Mouse (Mus musculus) lung, adult 18-20 months (tissue): ENCODE measurements around the gene Nyap1.
A peak's percentile ranks its signal among the peaks of the same experiment; 100 is the strongest.
"Not testable (repeated sequence)": the region's sequence is repeated elsewhere in the genome, so short reads cannot be mapped to it uniquely, and the experiment has no call there.

ENCODE experiments used
- DNase-seq, 2 experiments: peaks; one replicate each; pipeline ENCODE4 v3.0.0; 2022; ENCODE audit warnings: mixed read lengths in 2 of 2

Gene Nyap1

GRCm38 (mm10) chr5:137766270-137766669 is 24.9 kb upstream of the Nyap1 start:
- no peak for DNase-seq

DNA sequence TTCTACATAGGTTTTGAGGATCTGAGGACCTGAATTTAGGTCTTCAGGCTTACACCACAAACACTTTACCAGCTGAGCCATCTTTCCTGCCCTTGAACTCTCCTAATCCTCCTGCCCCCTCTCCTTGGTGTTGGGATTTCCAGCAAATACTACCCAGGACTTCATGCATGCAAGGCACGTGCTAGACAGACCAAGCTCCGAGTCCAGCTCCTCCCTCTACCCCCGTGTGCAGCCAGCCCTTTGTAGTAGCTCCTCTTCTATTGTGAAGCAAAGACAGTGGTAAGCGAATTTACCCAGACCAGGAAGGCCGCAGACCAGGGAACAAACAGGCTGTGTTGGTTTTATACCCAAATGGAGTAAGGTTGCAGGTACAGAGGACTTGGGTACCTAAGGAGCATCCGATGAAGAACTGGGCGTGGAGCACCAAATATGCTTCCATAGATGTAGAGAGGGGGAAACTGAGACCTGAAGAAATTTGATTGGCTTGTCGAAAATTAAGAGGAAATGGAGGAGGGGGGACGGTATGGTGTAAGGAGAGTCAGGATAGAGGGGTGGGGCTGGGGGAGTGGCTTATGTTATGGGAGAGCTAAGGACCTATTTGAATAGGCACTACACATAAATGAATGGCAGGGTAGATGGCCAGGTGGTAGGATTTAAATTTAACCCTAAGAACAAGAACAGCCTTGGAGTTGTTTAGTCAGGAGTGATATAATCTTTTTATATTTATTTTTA is 23.4 kb upstream of the Nyap1 start:
- no peak for DNase-seq

DNA sequence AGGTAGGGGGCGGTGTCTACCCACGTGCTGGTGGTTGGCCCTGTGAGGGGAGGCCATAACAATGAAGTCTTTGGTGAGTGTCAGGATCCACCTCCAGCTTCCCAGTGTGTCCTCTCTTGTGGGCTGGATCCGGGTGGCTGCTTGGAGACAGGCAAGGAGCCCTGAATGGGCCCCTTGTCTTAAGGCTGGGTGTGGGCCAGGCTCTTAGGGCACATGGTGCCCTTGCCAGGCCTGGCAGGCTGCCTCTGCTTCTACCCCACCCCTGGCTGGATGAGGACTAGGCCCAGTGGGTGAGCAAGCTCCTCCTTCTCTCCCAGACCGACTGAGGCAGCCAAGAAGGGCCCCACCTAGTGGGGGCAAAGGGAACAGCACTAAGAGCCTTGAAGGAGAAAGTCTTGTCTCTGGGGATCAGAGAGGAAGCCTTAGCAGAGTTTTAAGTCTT is 18.6 kb upstream of the Nyap1 start:
- peak; percentile 89 to 93 for DNase-seq

- no peak for DNase-seq
Measured at GRCm38 (mm10) chr5:137758921-137759534, 17.6 kb upstream of the Nyap1 start.

- no peak for DNase-seq
Measured at GRCm38 (mm10) chr5:137757887-137758286, 16.5 kb upstream of the Nyap1 start.

GRCm38 (mm10) chr5:137756882-137757661 is 15.7 kb upstream of the Nyap1 start:
- peak; percentile 82 to 87 for DNase-seq

GRCm38 (mm10) chr5:137756106-137756505 is 14.7 kb upstream of the Nyap1 start:
- no peak for DNase-seq

DNA sequence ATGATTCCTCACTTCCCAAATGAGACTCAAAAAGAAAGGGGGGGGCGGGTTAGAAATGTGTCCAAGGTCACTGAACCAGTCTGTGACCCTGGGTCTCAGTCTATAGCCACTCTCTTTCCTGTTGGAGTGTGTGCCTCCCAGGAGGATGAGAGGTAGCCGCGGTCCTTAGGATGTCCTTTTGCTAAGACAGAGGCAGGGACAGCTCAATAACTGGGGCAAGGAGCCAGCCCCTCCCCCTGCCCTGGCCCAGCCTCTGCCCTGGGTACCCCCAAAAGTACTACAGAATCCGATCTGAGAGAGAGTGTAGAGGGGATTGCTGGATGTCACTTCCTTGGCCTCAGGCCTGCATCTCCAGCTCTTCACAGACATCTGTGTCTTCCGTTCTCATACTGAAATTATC is 14.0 kb upstream of the Nyap1 start:
- DNase-seq = no peak

- no peak for DNase-seq
Measured at GRCm38 (mm10) chr5:137753111-137753832, 11.9 kb upstream of the Nyap1 start.

DNA sequence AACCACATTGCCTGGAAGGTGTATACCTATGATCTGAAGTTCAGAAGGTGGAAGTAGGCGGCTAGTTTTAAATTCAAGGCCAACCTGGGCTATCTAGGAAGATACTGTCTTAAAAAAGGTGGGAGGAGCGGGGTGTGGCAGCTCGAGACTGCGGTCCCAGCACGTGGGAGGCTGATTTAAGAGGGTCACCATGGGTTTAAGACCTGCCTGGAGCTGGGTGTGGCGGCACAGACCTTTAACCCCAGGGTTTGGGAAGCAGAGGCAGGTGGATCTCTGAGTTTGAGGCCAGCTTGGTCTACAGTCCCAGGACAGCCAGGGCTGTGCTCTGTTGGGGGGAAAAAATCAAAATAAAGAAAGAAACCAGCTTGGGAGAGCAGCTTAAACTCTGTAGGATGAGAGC is 10.6 kb upstream of the Nyap1 start:
- no peak for DNase-seq

GRCm38 (mm10) chr5:137751221-137751887 is 9.9 kb upstream of the Nyap1 start:
- DNase-seq = no peak

GRCm38 (mm10) chr5:137750212-137750611 is 8.8 kb upstream of the Nyap1 start:
- DNase-seq = not testable (repeated sequence)

GRCm38 (mm10) chr5:137749196-137749836 is 7.9 kb upstream of the Nyap1 start:
- no peak for DNase-seq

GRCm38 (mm10) chr5:137748130-137748770 is 6.8 kb upstream of the Nyap1 start:
- peak in 1 of 2 experiments; percentile 39 for DNase-seq

GRCm38 (mm10) chr5:137747326-137747961 is 6.0 kb upstream of the Nyap1 start:
- DNase-seq = peak; percentile 75 to 76

DNA sequence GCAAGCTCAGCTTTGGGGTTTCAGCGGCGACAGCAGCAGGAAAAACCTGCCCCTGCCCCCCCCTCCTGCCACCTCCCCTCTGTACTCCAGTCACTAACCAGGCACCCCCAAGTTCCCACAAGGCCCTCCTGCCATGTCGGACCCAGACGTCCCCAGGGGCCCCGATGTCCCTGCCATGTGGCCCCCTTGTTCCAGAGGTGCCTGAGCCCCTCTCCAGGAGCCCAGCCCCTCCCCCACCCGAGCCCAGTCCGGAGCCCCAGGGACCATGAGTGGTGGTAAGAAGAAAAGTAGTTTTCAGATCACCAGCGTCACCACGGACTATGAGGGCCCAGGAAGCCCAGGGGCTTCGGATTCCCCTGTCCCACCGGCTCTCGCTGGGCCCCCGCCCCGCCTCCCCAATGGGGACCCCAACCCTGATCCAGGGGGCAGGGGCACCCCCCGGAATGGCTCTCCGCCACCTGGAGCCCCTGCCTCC is 5.5 kb upstream of the Nyap1 start:
- no peak for DNase-seq

- peak; percentile 75 to 83 for DNase-seq
Measured at GRCm38 (mm10) chr5:137746282-137746850, 5.0 kb upstream of the Nyap1 start.

DNA sequence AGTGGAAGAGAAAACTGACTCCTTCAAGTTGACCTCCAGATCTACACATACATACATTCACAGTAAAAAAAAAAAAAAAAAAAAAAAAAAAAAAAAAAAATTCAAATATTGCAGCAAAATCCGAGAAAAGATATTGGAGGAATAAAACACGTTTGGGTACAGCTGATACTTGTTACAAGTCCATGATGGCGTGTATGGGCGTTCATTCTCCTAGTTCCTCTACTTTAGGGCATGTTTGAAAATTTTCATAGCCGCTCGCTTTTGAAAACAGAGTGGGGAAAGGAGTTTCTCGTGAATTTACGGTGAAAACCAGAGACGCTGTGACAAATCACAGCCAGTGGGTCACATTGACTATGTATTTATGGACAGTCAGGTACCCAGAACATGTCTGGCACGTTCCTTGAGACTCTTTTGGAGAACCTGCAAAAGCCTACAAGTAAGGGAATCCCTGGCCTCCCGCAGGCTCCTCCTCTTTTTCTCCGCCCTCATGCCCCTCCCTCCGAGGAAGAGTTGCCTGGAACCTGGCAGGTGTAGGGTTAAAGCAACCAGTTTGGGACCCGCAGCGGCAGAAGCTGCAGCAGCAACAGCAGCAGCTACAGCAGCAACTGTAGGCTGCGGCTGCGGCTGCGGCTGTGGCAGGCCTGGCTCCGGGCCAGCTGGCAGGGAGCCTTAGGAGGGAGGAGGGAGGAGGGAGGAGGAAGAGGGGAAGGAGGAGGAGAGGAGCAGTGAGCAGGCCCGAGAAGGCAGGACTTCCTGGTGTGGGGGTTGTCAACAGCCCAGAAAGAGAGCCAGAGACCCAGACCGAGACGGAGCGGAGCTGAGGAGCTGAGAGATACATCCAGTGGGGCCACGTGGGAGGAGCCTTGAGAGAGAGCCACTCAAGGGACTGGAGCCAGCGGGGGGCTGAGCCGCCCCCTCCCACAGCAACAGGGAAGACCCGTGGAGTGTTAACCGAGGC is 4.1 kb upstream of the Nyap1 start, which contains the start of gene Tsc22d4:
Gene Tsc22d4, plus strand, starts transcription at position 517 of the 958 bp plus-strand sequence.
- DNase-seq = peak; percentile 93 to 94

DNA sequence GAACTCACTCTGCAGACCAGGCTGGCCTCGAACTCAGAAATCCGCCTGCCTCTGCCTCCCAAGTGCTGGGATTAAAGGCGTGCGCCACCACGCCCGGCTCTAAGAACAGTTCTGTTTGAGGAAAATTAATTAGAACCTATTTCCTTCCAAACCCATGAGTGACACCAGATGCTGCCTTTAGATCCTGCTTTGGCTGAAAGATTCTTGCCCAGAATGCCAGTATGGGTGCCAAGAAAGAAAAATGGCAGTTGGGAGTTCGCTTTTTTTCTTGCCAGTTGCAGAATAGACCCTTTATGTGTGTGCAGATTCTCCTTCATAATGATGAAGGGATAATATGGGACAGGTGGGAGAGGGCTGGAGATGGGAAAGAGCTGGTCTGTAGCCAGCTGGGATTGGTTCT is 2.8 kb upstream of the Nyap1 start:
- no peak for DNase-seq
